Mouse (Mus musculus): ENCODE data around the gene Zmynd8. TPM values are rescaled to one million over a fixed set of nuclear protein-coding genes. Genes with fewer than 3 reads are reported as not detected.

Gene Zmynd8
- polyA plus RNA-seq, 1 experiment, result 3.0 TPM

- Histone ChIP-seq H3K4me1 (ENCODE audit: control insufficient read depth, insufficient read depth, low read length) (peaks cover 6% of the 10 kb centered on the region), H3K4me3 (ENCODE audit: control insufficient read depth, low read depth, low read length) (peak overlapping the region; percentile 32), H3K27me3 (ENCODE audit: control insufficient read depth, insufficient read depth, low read length) (no peaks in the 10 kb centered on the region), H3K36me3 (ENCODE audit: control insufficient read depth, insufficient read depth, low read length) (no peaks in the 10 kb centered on the region), H3K27ac (ENCODE audit: control insufficient read depth, insufficient read depth, low read depth, low read length) (peak overlapping the region; percentile 67)
- TF ChIP-seq POLR2A (IDR thresholded peaks at IDR 0.05; ENCODE audit: control insufficient read depth, low read depth, low read length) (no peak), CTCF (IDR thresholded peaks at IDR 0.05; ENCODE audit: control insufficient read depth, insufficient read depth, insufficient replicate concordance, low read depth, low read length) (no peak)
Observed at GRCm38 (mm10) chr2:165857841-165858426, 40.9 kb downstream of the Zmynd8 start.

GRCm38 (mm10) chr2:165857395-165857831 lies 41.4 kb downstream of the Zmynd8 start:
- TF ChIP-seq CTCF (IDR thresholded peaks at IDR 0.05; ENCODE audit: control insufficient read depth, insufficient read depth, insufficient replicate concordance, low read depth, low read length) (no peak), POLR2A (IDR thresholded peaks at IDR 0.05; ENCODE audit: control insufficient read depth, low read depth, low read length) (no peak)
- Histone ChIP-seq H3K36me3 (ENCODE audit: control insufficient read depth, insufficient read depth, low read length) (no peaks in the 10 kb centered on the region), H3K4me3 (ENCODE audit: control insufficient read depth, low read depth, low read length) (no peak overlapping the region), H3K27ac (ENCODE audit: control insufficient read depth, insufficient read depth, low read depth, low read length) (peak overlapping the region; percentile 67), H3K27me3 (ENCODE audit: control insufficient read depth, insufficient read depth, low read length) (no peaks in the 10 kb centered on the region), H3K4me1 (ENCODE audit: control insufficient read depth, insufficient read depth, low read length) (peaks cover 6% of the 10 kb centered on the region)

- Histone ChIP-seq H3K36me3 (ENCODE audit: control insufficient read depth, insufficient read depth, low read length) (no peaks in the 10 kb centered on the region), H3K27ac (ENCODE audit: control insufficient read depth, insufficient read depth, low read depth, low read length) (no peak overlapping the region), H3K4me1 (ENCODE audit: control insufficient read depth, insufficient read depth, low read length) (peaks cover 6% of the 10 kb centered on the region), H3K4me3 (ENCODE audit: control insufficient read depth, low read depth, low read length) (no peak overlapping the region), H3K27me3 (ENCODE audit: control insufficient read depth, insufficient read depth, low read length) (no peaks in the 10 kb centered on the region)
- TF ChIP-seq POLR2A (IDR thresholded peaks at IDR 0.05; ENCODE audit: control insufficient read depth, low read depth, low read length), result no peak
- no peak for TF ChIP-seq CTCF (IDR thresholded peaks at IDR 0.05; ENCODE audit: control insufficient read depth, insufficient read depth, insufficient replicate concordance, low read depth, low read length)
Observed at GRCm38 (mm10) chr2:165856611-165857200, 42.1 kb downstream of the Zmynd8 start.

- no peak overlapping the region for H3K4me3 ChIP-seq (ENCODE audit: control insufficient read depth, low read depth, low read length)
- H3K36me3 ChIP-seq (ENCODE audit: control insufficient read depth, insufficient read depth, low read length), result no peaks in the 10 kb centered on the region
- no peak for TF ChIP-seq POLR2A (IDR thresholded peaks at IDR 0.05; ENCODE audit: control insufficient read depth, low read depth, low read length)
- TF ChIP-seq CTCF (IDR thresholded peaks at IDR 0.05; ENCODE audit: control insufficient read depth, insufficient read depth, insufficient replicate concordance, low read depth, low read length), result no peak
- H3K27ac ChIP-seq (ENCODE audit: control insufficient read depth, insufficient read depth, low read depth, low read length), result no peak overlapping the region
- H3K27me3 ChIP-seq (ENCODE audit: control insufficient read depth, insufficient read depth, low read length), result no peaks in the 10 kb centered on the region
- H3K4me1 ChIP-seq (ENCODE audit: control insufficient read depth, insufficient read depth, low read length), result peaks cover 6% of the 10 kb centered on the region
Observed at GRCm38 (mm10) chr2:165855641-165856301, 43.0 kb downstream of the Zmynd8 start.

GRCm38 (mm10) chr2:165854207-165854968 lies 44.4 kb downstream of the Zmynd8 start:
- Histone ChIP-seq H3K4me3 (ENCODE audit: control insufficient read depth, low read depth, low read length) (no peak overlapping the region), H3K27me3 (ENCODE audit: control insufficient read depth, insufficient read depth, low read length) (no peaks in the 10 kb centered on the region), H3K4me1 (ENCODE audit: control insufficient read depth, insufficient read depth, low read length) (peaks cover 4% of the 10 kb centered on the region; the same call in 1 of the 2 replicates), H3K27ac (ENCODE audit: control insufficient read depth, insufficient read depth, low read depth, low read length) (no peak overlapping the region), H3K36me3 (ENCODE audit: control insufficient read depth, insufficient read depth, low read length) (no peaks in the 10 kb centered on the region)
- TF ChIP-seq CTCF (IDR thresholded peaks at IDR 0.05; ENCODE audit: control insufficient read depth, insufficient read depth, insufficient replicate concordance, low read depth, low read length) (no peak), POLR2A (IDR thresholded peaks at IDR 0.05; ENCODE audit: control insufficient read depth, low read depth, low read length) (no peak)

GRCm38 (mm10) chr2:165852896-165853633 lies 45.8 kb downstream of the Zmynd8 start:
- Histone ChIP-seq H3K27ac (ENCODE audit: control insufficient read depth, insufficient read depth, low read depth, low read length) (no peak overlapping the region), H3K4me3 (ENCODE audit: control insufficient read depth, low read depth, low read length) (no peak overlapping the region), H3K4me1 (ENCODE audit: control insufficient read depth, insufficient read depth, low read length) (peaks cover 4% of the 10 kb centered on the region; the same call in 1 of the 2 replicates), H3K36me3 (ENCODE audit: control insufficient read depth, insufficient read depth, low read length) (no peaks in the 10 kb centered on the region), H3K27me3 (ENCODE audit: control insufficient read depth, insufficient read depth, low read length) (no peaks in the 10 kb centered on the region)
- no peak for TF ChIP-seq POLR2A (IDR thresholded peaks at IDR 0.05; ENCODE audit: control insufficient read depth, low read depth, low read length)
- TF ChIP-seq CTCF (IDR thresholded peaks at IDR 0.05; ENCODE audit: control insufficient read depth, insufficient read depth, insufficient replicate concordance, low read depth, low read length), result no peak
